Mouse (Mus musculus) left cerebral cortex, adult 9 months (tissue): ENCODE data around the gene Camk2b.

Source experiments
- DNase-seq, 2 experiments: peaks; one replicate each; pipeline ENCODE4 v3.0.0; 2022; ENCODE audit warnings: low spot score in 2 of 2

Gene Camk2b

GRCm38 (mm10) chr11:5983629-5984028 is 82.5 kb downstream of the Camk2b start:
- DNase-seq = no peak

- DNase-seq = no peak
These were observed 84.8 kb downstream of the Camk2b start for GRCm38 (mm10) chr11:5981323-5981722.

- no peak for DNase-seq
These were observed 85.6 kb downstream of the Camk2b start for GRCm38 (mm10) chr11:5980561-5980960.

GRCm38 (mm10) chr11:5980108-5980507 is 86.1 kb downstream of the Camk2b start:
- DNase-seq = no peak

GRCm38 (mm10) chr11:5979088-5979487 is 87.1 kb downstream of the Camk2b start:
- DNase-seq = no peak

GRCm38 (mm10) chr11:5976106-5976505 is 90.1 kb downstream of the Camk2b start:
- DNase-seq = no peak

- DNase-seq = no peak
These were observed 91.1 kb downstream of the Camk2b start for GRCm38 (mm10) chr11:5975068-5975467.

GRCm38 (mm10) chr11:5974053-5974452 is 92.1 kb downstream of the Camk2b start:
- DNase-seq = no peak

GRCm38 (mm10) chr11:5973151-5973550 is 93.0 kb downstream of the Camk2b start:
- no peak for DNase-seq

- no peak for DNase-seq
These were observed 95.0 kb downstream of the Camk2b start for GRCm38 (mm10) chr11:5971202-5971601.

- no peak for DNase-seq
These were observed 97.9 kb downstream of the Camk2b start for GRCm38 (mm10) chr11:5968223-5968622.

GRCm38 (mm10) chr11:5966751-5967150 is 99.4 kb downstream of the Camk2b start:
- DNase-seq = no peak

- no peak for DNase-seq
These were observed 100.3 kb downstream of the Camk2b start for GRCm38 (mm10) chr11:5965865-5966264.

GRCm38 (mm10) chr11:5960051-5960450 is 106.1 kb downstream of the Camk2b start:
- peak in 1 of 2 experiments; percentile 56 for DNase-seq

- DNase-seq = peak; percentile 83 to 94
These were observed 110.5 kb downstream of the Camk2b start, which contains the start of gene Ykt6 for GRCm38 (mm10) chr11:5955546-5956276. Ykt6 (plus strand) TSS chr11:5955693.

GRCm38 (mm10) chr11:5954965-5955504 is 111.1 kb downstream of the Camk2b start:
- peak in 1 of 2 experiments; percentile 49 for DNase-seq

GRCm38 (mm10) chr11:5954435-5954834 is 111.7 kb downstream of the Camk2b start:
- no peak for DNase-seq

GRCm38 (mm10) chr11:5953130-5953765 is 112.9 kb downstream of the Camk2b start:
- DNase-seq = peak in 1 of 2 experiments; percentile 51

- no peak for DNase-seq
These were observed 113.7 kb downstream of the Camk2b start for GRCm38 (mm10) chr11:5952501-5952900.

GRCm38 (mm10) chr11:5949586-5950352 is 116.4 kb downstream of the Camk2b start, which contains the start of gene Gck:
Gck (minus strand) TSS chr11:5950081.
- DNase-seq = no peak

- no peak for DNase-seq
These were observed 117.5 kb downstream of the Camk2b start for GRCm38 (mm10) chr11:5948546-5949250.
